Mouse (Mus musculus): ENCODE data around the gene Lyst.

GRCm38 (mm10) chr13:13786971-13787370 lies 196.8 kb downstream of the Lyst start:
- TF ChIP-seq CTCF (IDR thresholded peaks at IDR 0.05; ENCODE audit: low read depth) (no peak), EP300 (IDR thresholded peaks at IDR 0.05; ENCODE audit: low read depth) (no peak)

All from heart, postnatal 0 days (tissue).